Mouse (Mus musculus) heart, embryonic 15.5 days (tissue): ENCODE data around the gene Tenm2. TPM values are rescaled to one million over a fixed set of nuclear protein-coding genes. Genes with fewer than 3 reads are reported as not detected.

Source experiments
- ATAC-seq: fragments of 200-750 bp; cut with Nextera tagmentation; replicated peaks from 2 replicates; pipeline ENCODE4 v1.8.0; 2017; ENCODE audit warnings: low read depth, moderate TSS enrichment; ENCODE audit not compliant: insufficient number of reproducible peaks, insufficient read depth, low FRiP score
- H3K27ac ChIP-seq: fragments of 300-500 bp; sonication (generic); 2 replicates; pipeline ENCODE4 v1.5.1; 2015; ENCODE audit warnings: mild to moderate bottlenecking, inconsistent platforms
- H3K27me3 ChIP-seq: fragments of 300-500 bp; sonication (generic); 2 replicates; pipeline ENCODE4 v1.6.1; 2015; ENCODE audit warnings: inconsistent platforms
- H3K36me3 ChIP-seq: fragments of 300-500 bp; sonication (generic); 2 replicates; pipeline ENCODE4 v1.6.1; 2015; ENCODE audit warnings: mild to moderate bottlenecking, inconsistent platforms
- H3K4me1 ChIP-seq: fragments of 300-500 bp; sonication (generic); replicated peaks from 2 replicates; pipeline ENCODE4 v1.6.1; 2015; ENCODE audit warnings: inconsistent platforms
- H3K4me2 ChIP-seq: fragments of 300-500 bp; sonication (generic); 2 replicates; pipeline ENCODE4 v1.6.1; 2015; ENCODE audit warnings: inconsistent platforms, mild to moderate bottlenecking, moderate library complexity
- H3K4me3 ChIP-seq: fragments of 300-500 bp; sonication (generic); 2 replicates; pipeline ENCODE4 v1.5.1; 2015; ENCODE audit warnings: mild to moderate bottlenecking, inconsistent platforms
- H3K9ac ChIP-seq: fragments of 300-500 bp; sonication (generic); 2 replicates; pipeline ENCODE4 v1.6.1; 2015; ENCODE audit warnings: mild to moderate bottlenecking, inconsistent platforms
- H3K9me3 ChIP-seq: fragments of 300-500 bp; sonication (generic); replicated peaks from 2 replicates; pipeline ENCODE4 v1.6.1; 2016; ENCODE audit warnings: inconsistent platforms
- WGBS: fragments of 180-500 bp; shearing (Covaris S2); methylation state at CpG from one replicate; pipeline ENCODE4 v1.1.7; 2015; ENCODE audit warnings: mixed read lengths; 5-methylcytosine and 5-hydroxymethylcytosine counted together
- polyA plus RNA-seq: library from polyadenylated mRNA; unstranded; fragments of >200 nt; fragmentation: Nextera tagmentation; extraction: Ambion mirVana; gene quantifications from 2 replicates; pipeline ENCODE4 v1.2.1, GENCODE M21; 2015

The Tenm2 gene
- polyA plus RNA-seq, 1 experiment from 2014 or later: 0.49 TPM

DNA sequence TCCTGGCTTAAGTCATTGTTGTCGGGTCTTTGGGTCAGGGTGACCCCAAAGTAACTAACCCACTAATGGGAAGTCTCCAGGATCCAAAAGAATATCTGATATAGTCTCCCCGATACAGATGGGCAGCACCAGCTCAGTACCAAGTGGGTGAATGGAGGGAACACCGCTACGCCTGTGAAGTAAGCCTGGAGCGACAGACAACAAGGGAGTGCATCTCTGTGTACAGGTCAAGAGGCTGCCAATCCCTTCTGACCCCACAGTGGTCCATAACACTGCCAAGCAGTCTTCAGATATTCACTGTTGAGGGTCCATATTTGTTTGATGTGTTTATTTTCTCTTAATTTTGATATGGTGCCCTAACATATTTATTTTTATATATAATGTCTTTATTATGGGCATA, 754.7 kb downstream of the Tenm2 start:
- Histone ChIP-seq H3K4me1 (peaks cover 10% of the 10 kb centered on the region), H3K36me3 (no peaks in the 10 kb centered on the region), H3K27ac (no peak overlapping the region), H3K27me3 (peaks cover 4% of the 10 kb centered on the region; the same call in 1 of the 2 replicates), H3K4me2 (no peak overlapping the region), H3K4me3 (no peak overlapping the region), H3K9ac (no peak overlapping the region), H3K9me3 (no peaks in the 10 kb centered on the region)
- WGBS: 87% methylated on average over 5 of the region's 5 CpGs
- ATAC-seq: no peak

DNA sequence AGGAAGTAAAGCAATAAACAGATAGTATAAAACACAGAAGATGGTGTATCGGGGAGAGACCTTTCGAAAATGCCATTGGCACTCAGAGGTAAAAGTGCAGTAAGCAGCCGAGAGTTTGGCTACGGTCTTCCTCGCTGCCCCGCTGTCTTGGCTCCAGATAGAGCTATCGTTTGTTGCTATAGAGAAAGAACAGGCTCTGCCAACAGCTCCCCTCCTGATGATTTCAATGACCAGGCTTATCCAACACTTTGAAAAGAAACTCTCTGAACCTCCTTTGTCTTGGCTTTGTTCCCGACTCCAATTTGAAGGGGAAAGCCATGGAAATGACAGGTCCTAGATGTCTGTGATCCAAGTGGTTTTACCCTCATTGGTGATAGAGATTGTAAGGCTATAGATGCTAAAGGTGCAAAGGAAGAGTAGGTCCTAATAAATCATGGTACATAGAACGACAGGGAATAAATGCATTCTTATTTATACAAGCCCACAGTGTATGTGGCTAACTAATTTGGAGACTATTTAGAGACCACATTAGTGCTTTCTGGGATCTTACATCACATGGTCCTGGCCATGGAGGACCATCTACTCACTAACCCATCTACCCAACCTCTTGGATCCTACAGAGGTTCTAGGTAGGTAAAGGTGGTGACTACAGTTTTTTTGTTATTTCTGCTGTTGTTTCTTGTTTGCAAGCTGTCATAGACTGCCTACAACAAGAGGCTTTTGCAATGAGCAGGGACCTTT, 765.8 kb downstream of the Tenm2 start:
- Histone ChIP-seq H3K9ac (no peak overlapping the region), H3K4me1 (peaks cover 14% of the 10 kb centered on the region), H3K4me3 (0 out of 2 replicates have a peak overlapping the region, but pooled peaks have one; percentile 13), H3K36me3 (no peaks in the 10 kb centered on the region), H3K27ac (no peak overlapping the region), H3K4me2 (peak overlapping the region; percentile 44), H3K27me3 (peaks cover 6% of the 10 kb centered on the region), H3K9me3 (no peaks in the 10 kb centered on the region)
- ATAC-seq: no peak; the same call in 1 of the 2 replicates
- 31% methylated on average over 9 of the region's 9 CpGs for WGBS

DNA sequence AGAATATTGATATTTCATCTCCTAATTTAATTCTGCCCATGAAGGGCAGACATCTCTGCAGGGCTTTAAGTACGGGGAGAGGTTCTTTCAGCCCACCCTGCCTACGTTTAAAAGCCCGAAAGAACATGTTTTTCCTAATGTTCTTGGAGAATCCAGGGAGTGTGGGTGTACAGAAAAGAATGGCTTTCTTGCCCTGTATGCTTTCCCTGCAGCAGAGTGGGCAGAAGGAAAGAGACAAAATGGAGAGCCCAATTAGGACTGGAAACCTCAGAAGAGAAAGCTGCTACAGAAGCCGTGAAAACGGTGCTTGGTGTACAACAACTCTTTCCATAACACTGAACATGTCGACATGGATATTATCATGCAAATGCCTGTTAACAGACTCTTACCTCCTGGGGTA, 777.3 kb downstream of the Tenm2 start:
- ATAC-seq: no peak
- Histone ChIP-seq H3K27ac (no peak overlapping the region), H3K27me3 (0 out of 2 replicates have a peak, but pooled peaks cover 4% of the 10 kb centered on the region), H3K4me3 (no peak overlapping the region), H3K36me3 (no peaks in the 10 kb centered on the region), H3K9ac (no peak overlapping the region), H3K9me3 (no peaks in the 10 kb centered on the region), H3K4me2 (no peak overlapping the region), H3K4me1 (no peaks in the 10 kb centered on the region)
- 78% methylated on average over 6 of the region's 6 CpGs for WGBS

DNA sequence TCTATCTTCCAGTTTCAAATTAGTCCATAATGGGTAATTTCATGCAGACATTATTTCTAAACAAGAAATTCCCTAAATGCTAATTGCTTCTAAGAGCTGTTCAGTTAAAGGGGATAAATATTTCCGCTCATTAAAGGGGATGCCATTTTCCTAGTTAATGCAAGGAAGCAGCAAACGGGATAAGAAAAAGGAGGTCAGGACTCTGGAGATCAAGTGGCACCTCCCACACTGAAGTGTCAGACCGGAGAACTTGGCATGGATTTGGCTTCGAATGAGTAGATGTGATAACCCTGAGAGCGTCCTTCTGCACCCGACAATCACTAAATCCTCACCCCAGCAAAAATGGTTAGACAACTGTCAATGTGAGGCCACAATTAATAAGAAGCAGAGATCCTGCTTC, 781.7 kb downstream of the Tenm2 start:
- Histone ChIP-seq H3K4me1 (no peaks in the 10 kb centered on the region), H3K9ac (no peak overlapping the region), H3K36me3 (no peaks in the 10 kb centered on the region), H3K4me2 (no peak overlapping the region), H3K27me3 (0 out of 2 replicates have a peak, but pooled peaks cover 4% of the 10 kb centered on the region), H3K27ac (no peak overlapping the region), H3K9me3 (no peaks in the 10 kb centered on the region), H3K4me3 (no peak overlapping the region)
- ATAC-seq: no peak
- WGBS: 35% methylated on average over 6 of the region's 6 CpGs

DNA sequence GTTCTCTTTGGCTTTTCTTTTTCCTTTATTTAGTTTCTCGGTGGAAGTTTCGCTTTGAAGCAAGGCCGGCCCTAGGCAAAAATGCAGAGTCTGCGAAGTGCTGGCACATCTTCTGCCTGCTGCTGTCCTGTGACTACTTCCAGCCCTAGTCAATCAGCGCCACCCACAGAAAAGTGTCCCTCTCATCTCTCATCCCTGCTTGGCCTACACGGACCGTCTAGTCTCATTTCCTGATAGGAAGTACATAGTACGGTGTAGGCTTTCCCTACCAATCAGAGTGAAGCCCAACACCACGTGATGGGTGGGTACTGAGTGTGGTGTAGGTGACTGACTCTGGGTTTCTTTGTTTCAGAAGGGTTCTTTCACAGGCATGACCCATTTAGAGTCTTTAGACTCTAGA, 783.3 kb downstream of the Tenm2 start:
- Histone ChIP-seq H3K9ac (no peak overlapping the region), H3K36me3 (no peaks in the 10 kb centered on the region), H3K27ac (no peak overlapping the region), H3K27me3 (0 out of 2 replicates have a peak, but pooled peaks cover 4% of the 10 kb centered on the region), H3K4me3 (no peak overlapping the region), H3K4me1 (no peaks in the 10 kb centered on the region), H3K4me2 (no peak overlapping the region), H3K9me3 (no peaks in the 10 kb centered on the region)
- no peak for ATAC-seq
- 59% methylated on average over 9 of the region's 9 CpGs for WGBS

DNA sequence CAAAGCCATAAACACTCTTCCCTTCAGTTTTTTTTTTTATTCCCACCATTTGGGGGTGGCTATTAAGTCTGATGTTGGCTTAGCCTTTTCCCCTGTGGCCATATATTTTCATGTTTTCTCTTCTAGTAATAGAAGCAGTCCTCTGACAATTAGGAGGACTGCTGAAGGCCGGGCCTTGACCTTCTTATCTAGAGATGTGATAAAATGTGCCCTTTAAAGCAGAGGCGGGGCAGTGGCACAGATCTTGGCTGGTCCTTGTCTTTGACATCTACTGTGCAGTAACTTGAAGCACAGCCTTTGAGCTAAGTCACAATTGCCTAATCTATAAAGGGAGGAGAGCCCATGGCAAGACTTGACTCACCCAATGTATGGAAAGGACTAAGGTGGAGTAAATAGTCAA, 789.4 kb downstream of the Tenm2 start:
- Histone ChIP-seq H3K9me3 (no peaks in the 10 kb centered on the region), H3K4me2 (no peak overlapping the region), H3K27me3 (no peaks in the 10 kb centered on the region), H3K9ac (no peak overlapping the region), H3K27ac (no peak overlapping the region), H3K36me3 (no peaks in the 10 kb centered on the region), H3K4me3 (no peak overlapping the region), H3K4me1 (no peaks in the 10 kb centered on the region)
- 42% methylated on average over 2 of the region's 2 CpGs for WGBS
- no peak for ATAC-seq

DNA sequence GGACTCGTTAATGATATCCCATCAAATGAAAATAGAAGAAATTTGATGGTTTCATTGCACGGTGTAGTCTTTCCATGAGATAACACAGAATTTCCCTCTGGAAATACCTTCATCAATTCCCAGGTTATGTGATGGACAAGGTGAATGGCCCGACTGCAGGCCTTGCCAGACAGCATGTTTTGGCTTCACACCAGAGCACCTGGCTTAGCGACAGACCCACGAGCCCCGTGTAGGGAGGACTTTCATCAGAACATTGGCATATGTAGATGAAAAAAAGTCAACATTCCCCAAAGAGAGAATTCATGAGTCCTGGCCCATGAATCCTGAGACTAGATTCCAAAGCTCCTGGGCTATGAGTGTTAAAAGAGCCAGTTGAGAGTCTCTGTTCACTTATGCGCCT, 791.9 kb downstream of the Tenm2 start:
- Histone ChIP-seq H3K27me3 (no peaks in the 10 kb centered on the region), H3K9ac (no peak overlapping the region), H3K36me3 (no peaks in the 10 kb centered on the region), H3K4me1 (no peaks in the 10 kb centered on the region), H3K4me3 (no peak overlapping the region), H3K4me2 (no peak overlapping the region), H3K9me3 (no peaks in the 10 kb centered on the region), H3K27ac (no peak overlapping the region)
- ATAC-seq: no peak
- WGBS: 88% methylated on average over 7 of the region's 7 CpGs

DNA sequence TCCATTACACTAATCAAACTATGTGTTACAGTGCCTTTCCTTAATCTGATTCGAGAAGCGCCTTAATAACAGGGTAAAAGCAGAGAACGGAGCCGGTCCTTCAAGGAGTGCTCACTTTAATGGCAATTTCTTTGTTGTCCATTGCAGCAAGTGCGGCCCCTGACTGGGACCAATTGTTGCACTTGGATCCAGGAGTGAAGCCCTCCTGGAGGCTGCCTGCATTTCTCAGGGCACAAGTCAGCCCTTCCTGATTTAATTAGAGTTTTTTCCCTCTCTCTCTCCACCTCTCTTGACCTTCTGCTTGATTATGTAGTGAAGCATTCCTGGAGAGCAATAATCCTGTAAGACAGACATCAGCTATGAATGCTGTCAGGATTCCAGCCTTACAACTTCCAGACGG, 794.0 kb downstream of the Tenm2 start:
- Histone ChIP-seq H3K4me1 (peaks cover 3% of the 10 kb centered on the region; the same call in 1 of the 2 replicates), H3K36me3 (no peaks in the 10 kb centered on the region), H3K4me2 (no peak overlapping the region), H3K9me3 (no peaks in the 10 kb centered on the region), H3K27ac (no peak overlapping the region), H3K4me3 (no peak overlapping the region), H3K27me3 (no peaks in the 10 kb centered on the region), H3K9ac (no peak overlapping the region)
- ATAC-seq: no peak
- 41% methylated on average over 6 of the region's 6 CpGs for WGBS

DNA sequence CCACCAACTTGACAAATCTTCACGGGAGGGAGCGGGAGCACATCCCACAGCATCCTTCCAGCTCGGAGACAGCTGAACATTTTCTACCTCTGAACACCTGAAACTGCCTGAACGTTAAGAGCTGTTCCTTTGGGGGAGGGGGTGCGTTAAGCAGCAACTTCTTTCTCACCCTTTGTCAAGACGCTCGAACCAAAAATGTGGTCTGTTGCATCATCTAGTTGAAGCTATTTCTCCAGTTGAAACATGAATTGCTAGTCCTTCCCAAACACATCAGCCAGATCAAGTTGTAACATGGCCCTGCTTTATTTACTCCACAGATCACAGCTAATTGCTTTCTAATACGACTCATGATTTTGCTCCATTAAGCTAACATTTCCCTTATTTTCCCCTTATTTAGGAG, 799.5 kb downstream of the Tenm2 start:
- no peak for ATAC-seq
- H3K9ac ChIP-seq: no peak overlapping the region
- no peak overlapping the region for H3K4me3 ChIP-seq
- H3K27ac ChIP-seq: no peak overlapping the region
- no peak overlapping the region for H3K4me2 ChIP-seq
- H3K9me3 ChIP-seq: no peaks in the 10 kb centered on the region
- H3K36me3 ChIP-seq: no peaks in the 10 kb centered on the region
- peaks cover 7% of the 10 kb centered on the region; the same call in 1 of the 2 replicates for H3K4me1 ChIP-seq
- no peaks in the 10 kb centered on the region for H3K27me3 ChIP-seq
- WGBS: 47% methylated on average over 8 of the region's 8 CpGs

DNA sequence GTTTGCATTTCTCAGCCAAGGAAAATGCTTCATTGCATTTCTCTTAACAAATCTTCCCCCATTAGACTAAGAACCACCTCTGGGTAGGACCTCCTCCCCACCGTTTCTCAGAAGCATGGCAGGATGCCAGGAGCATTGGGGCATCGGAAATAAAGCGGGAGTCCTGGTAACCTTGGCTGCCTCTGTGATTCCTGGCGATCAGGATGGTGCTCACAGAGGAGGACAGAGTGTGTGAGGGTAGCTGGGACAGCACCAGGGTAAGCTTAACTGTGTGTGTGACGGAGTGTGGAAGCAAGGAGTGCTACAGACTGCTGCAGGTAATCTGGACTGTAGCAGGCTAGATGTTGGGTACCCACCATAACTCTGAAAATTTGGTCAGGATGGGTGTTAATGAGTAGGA, 806.8 kb downstream of the Tenm2 start:
- 40% methylated on average over 5 of the region's 5 CpGs for WGBS
- no peak overlapping the region for H3K9ac ChIP-seq

DNA sequence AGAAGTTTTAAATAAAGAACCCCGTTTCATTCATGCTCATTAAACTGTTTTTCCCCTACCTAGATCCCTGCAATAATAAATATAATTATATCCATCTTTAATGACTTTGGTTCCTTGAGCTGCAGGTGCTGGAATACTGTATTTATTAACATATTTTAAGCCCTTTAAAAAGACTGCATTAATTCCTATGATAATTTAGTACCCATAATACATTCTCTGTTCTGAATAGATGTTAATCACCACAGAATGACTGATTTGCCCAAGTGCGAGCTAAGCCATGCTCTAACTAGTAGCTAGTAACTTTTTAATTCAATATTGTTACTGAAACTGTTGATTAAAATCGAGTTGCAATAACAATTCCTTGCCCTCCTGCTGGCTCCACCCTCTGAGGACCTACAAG, 810.8 kb downstream of the Tenm2 start:
- Histone ChIP-seq H3K4me2 (no peak overlapping the region), H3K9me3 (no peaks in the 10 kb centered on the region), H3K27me3 (no peaks in the 10 kb centered on the region; the same call in 1 of the 2 replicates), H3K36me3 (no peaks in the 10 kb centered on the region), H3K9ac (no peak overlapping the region), H3K4me1 (no peaks in the 10 kb centered on the region), H3K4me3 (no peak overlapping the region), H3K27ac (no peak overlapping the region)
- WGBS: 67% methylated on average over 3 of the region's 3 CpGs
- no peak for ATAC-seq

More for the DNA sequence above, 806.8 kb downstream of the Tenm2 start:
- no peak overlapping the region for H3K4me3 ChIP-seq
- ATAC-seq: no peak
- H3K4me2 ChIP-seq: no peak overlapping the region
- H3K36me3 ChIP-seq: no peaks in the 10 kb centered on the region
- no peak overlapping the region for H3K27ac ChIP-seq
- H3K27me3 ChIP-seq: no peaks in the 10 kb centered on the region
- peaks cover 4% of the 10 kb centered on the region; the same call in 1 of the 2 replicates for H3K4me1 ChIP-seq
- H3K9me3 ChIP-seq: no peaks in the 10 kb centered on the region

DNA sequence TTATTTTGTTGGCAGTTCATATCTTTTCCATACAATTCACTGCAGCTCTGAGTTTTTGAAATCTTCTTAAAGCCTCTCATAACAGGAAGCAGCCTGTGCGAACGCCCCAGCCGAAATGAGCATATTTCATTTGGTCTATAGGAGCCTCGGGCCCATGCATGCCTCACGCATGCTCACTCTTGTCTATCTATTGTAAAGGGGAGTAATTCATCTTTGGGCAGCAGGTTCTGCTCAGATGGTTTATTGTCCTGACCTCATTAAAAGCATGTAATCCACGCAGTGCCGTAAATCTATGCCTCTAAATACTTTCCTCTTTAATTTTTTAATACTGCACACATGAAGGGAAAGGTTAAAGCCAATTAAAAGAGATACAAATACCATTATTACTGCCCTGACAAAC, 815.7 kb downstream of the Tenm2 start:
- no peaks in the 10 kb centered on the region for H3K9me3 ChIP-seq
- H3K4me3 ChIP-seq: no peak overlapping the region
- H3K36me3 ChIP-seq: no peaks in the 10 kb centered on the region
- H3K4me1 ChIP-seq: no peaks in the 10 kb centered on the region
- no peak overlapping the region for H3K9ac ChIP-seq
- no peaks in the 10 kb centered on the region; the same call in 1 of the 2 replicates for H3K27me3 ChIP-seq
- no peak for ATAC-seq
- no peak overlapping the region for H3K27ac ChIP-seq
- H3K4me2 ChIP-seq: no peak overlapping the region
- 89% methylated on average over 7 of the region's 7 CpGs for WGBS
